Mouse (Mus musculus): ENCODE measurements around the gene Atxn2l. TPM values are rescaled to one million over a fixed set of nuclear protein-coding genes. Genes with fewer than 3 reads are reported as not detected.

Gene Atxn2l
- polyA plus RNA-seq, 1 experiment, result 70.6 TPM

GRCm38 (mm10) chr7:126446217-126446616 is 57.0 kb downstream of the Atxn2l start:
- DNase-seq, result no peak
- WGBS, result 94% methylated on average over 21 of the region's 21 CpGs
- Histone ChIP-seq H3K36me3 (ENCODE audit: control insufficient read depth, insufficient read depth, low read length) (peaks cover 5% of the 10 kb centered on the region), H3K27me3 (replicated peaks; ENCODE audit: control insufficient read depth, insufficient read depth, low read length) (no peaks in the 10 kb centered on the region), H3K27ac (ENCODE audit: insufficient read depth, low read depth, low read length) (no peak overlapping the region), H3K4me1 (ENCODE audit: control insufficient read depth, insufficient read depth, low read length) (no peaks in the 10 kb centered on the region), H3K4me3 (ENCODE audit: insufficient read depth, low read depth, low read length) (no peak overlapping the region)
- TF ChIP-seq CTCF (conservative IDR thresholded peaks at IDR 0.05; ENCODE audit: insufficient read depth, insufficient read length, low read depth, low read length), result no peak
- TF ChIP-seq POLR2A (IDR thresholded peaks at IDR 0.05; ENCODE audit: low read depth, low read length), result no peak

DNA sequence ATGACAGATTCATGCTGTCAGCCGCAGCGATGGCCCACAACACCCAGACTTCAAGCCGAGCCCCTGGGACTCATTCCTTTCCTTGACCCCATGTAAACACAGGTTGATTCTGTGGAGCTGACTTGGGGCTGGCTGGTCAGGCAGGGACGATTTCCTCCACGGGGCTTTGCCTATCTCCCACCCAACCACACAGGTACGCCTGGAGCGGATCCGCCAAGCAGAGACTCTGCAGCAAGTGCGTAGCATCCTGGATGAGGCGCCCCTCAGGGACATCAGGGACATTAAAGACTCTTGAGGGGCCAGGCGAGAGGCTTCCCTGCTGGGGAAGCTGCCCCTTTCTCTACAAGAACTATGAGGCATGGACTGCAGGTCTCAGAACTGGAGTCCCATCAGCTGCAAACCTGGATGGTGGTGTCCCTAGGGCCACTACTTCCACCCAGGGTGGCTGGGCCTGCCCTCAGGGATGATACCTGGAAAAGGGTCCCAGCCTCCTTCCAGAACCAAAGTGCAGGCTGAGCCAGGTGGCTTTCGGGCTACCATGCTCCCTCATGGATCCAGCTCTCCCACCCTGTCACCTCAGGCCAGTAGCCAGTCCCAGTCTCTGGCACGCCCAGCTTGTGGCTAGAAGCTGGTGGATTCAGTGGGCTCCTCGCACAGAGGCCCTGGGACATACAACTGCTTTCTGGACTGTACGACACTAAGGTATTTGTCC is 58.0 kb downstream of the Atxn2l start:
- Histone ChIP-seq H3K4me1 (ENCODE audit: control insufficient read depth, insufficient read depth, low read length) (no peaks in the 10 kb centered on the region), H3K4me3 (ENCODE audit: insufficient read depth, low read depth, low read length) (no peak overlapping the region), H3K27me3 (replicated peaks; ENCODE audit: control insufficient read depth, insufficient read depth, low read length) (no peaks in the 10 kb centered on the region), H3K36me3 (ENCODE audit: control insufficient read depth, insufficient read depth, low read length) (peaks cover 5% of the 10 kb centered on the region), H3K27ac (ENCODE audit: insufficient read depth, low read depth, low read length) (no peak overlapping the region)
- DNase-seq, result no peak
- WGBS, result 96% methylated on average over 15 of the region's 15 CpGs
- TF ChIP-seq CTCF (conservative IDR thresholded peaks at IDR 0.05; ENCODE audit: insufficient read depth, insufficient read length, low read depth, low read length), result no peak
- TF ChIP-seq POLR2A (IDR thresholded peaks at IDR 0.05; ENCODE audit: low read depth, low read length), result no peak

DNA sequence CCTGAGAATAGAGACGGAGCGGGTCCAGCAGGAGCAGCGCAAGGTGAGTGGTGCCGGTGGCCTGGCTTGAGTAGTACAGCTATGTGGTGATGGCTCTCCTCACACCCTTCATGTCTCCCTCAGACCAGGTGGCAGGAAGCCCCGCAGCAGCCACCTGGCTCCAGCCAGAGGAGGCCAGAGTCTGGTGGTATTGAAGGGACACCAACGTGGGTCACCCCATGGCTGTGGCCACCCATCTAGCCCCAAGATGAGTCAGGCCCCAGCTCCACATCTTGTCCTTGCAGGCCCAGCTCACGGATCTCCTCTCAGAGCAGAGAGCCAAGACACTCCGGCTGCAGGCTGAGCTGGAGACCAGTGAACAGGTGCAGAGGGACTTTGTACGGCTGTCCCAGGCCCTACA is 58.7 kb downstream of the Atxn2l start:
- no peak for DNase-seq
- TF ChIP-seq POLR2A (IDR thresholded peaks at IDR 0.05; ENCODE audit: low read depth, low read length) (no peak), CTCF (conservative IDR thresholded peaks at IDR 0.05; ENCODE audit: insufficient read depth, insufficient read length, low read depth, low read length) (no peak)
- no peaks in the 10 kb centered on the region for H3K27me3 ChIP-seq (replicated peaks; ENCODE audit: control insufficient read depth, insufficient read depth, low read length)
- H3K4me3 ChIP-seq (ENCODE audit: insufficient read depth, low read depth, low read length), result no peak overlapping the region
- H3K4me1 ChIP-seq (ENCODE audit: control insufficient read depth, insufficient read depth, low read length), result no peaks in the 10 kb centered on the region
- H3K36me3 ChIP-seq (ENCODE audit: control insufficient read depth, insufficient read depth, low read length), result peaks cover 5% of the 10 kb centered on the region
- H3K27ac ChIP-seq (ENCODE audit: insufficient read depth, low read depth, low read length), result no peak overlapping the region
- WGBS, result 92% methylated on average over 9 of the region's 9 CpGs

GRCm38 (mm10) chr7:126443997-126444396 is 59.2 kb downstream of the Atxn2l start:
- Histone ChIP-seq H3K4me1 (ENCODE audit: control insufficient read depth, insufficient read depth, low read length) (no peaks in the 10 kb centered on the region), H3K36me3 (ENCODE audit: control insufficient read depth, insufficient read depth, low read length) (peaks cover 5% of the 10 kb centered on the region), H3K4me3 (ENCODE audit: insufficient read depth, low read depth, low read length) (no peak overlapping the region), H3K27ac (ENCODE audit: insufficient read depth, low read depth, low read length) (no peak overlapping the region), H3K27me3 (replicated peaks; ENCODE audit: control insufficient read depth, insufficient read depth, low read length) (no peaks in the 10 kb centered on the region)
- whole genome bisulfite sequencing, result 96% methylated on average over 10 of the region's 10 CpGs
- no peak for DNase-seq
- TF ChIP-seq POLR2A (IDR thresholded peaks at IDR 0.05; ENCODE audit: low read depth, low read length) (no peak), CTCF (conservative IDR thresholded peaks at IDR 0.05; ENCODE audit: insufficient read depth, insufficient read length, low read depth, low read length) (no peak)

Other genes starting within 250 kb of the Atxn2l start
- gene Sbk1, start 230.8 kb downstream of the Atxn2l start, polyA plus RNA-seq (2012; rRNA removed), result 29.2 and 31.5 TPM in 2 replicates
- gene Lat, start 133.9 kb downstream of the Atxn2l start, polyA plus RNA-seq (2012; rRNA removed), result 1.9 and 11.8 TPM in 2 replicates
- 102 and 168 TPM in 2 replicates for gene Spns1, start 126.0 kb downstream of the Atxn2l start, polyA plus RNA-seq (2012; rRNA removed)
- gene Nfatc2ip, start 106.7 kb downstream of the Atxn2l start, polyA plus RNA-seq (2012; rRNA removed), result 3.5 and 3.9 TPM in 2 replicates
- gene Cd19, start 88.5 kb downstream of the Atxn2l start, polyA plus RNA-seq (2012; rRNA removed), result 0.48 and 8.4 TPM in 2 replicates
- gene Rabep2, start 74.7 kb downstream of the Atxn2l start, polyA plus RNA-seq (2012; rRNA removed), result 24.7 and 25.7 TPM in 2 replicates
- gene Atp2a1, start 40.3 kb downstream of the Atxn2l start, polyA plus RNA-seq (2012; rRNA removed), result 0.35 and 144 TPM in 2 replicates
- 62.8 and 71.7 TPM in 2 replicates for gene Sh2b1, start 28.0 kb downstream of the Atxn2l start, polyA plus RNA-seq (2012; rRNA removed)
- 219 and 227 TPM in 2 replicates for gene Tufm, start 16.1 kb downstream of the Atxn2l start, polyA plus RNA-seq (2012; rRNA removed)
- gene Eif3c, start 63.0 kb upstream of the Atxn2l start, polyA plus RNA-seq (2012; rRNA removed), result 105 TPM in 2 replicates
- gene Apobr, start 81.5 kb upstream of the Atxn2l start, polyA plus RNA-seq (2012; rRNA removed), result 1.2 and 1.5 TPM in 2 replicates
- gene Cln3, start 82.4 kb upstream of the Atxn2l start, polyA plus RNA-seq (2012; rRNA removed), result 117 and 120 TPM in 2 replicates
- gene Il27, start 91.5 kb upstream of the Atxn2l start, polyA plus RNA-seq (2012; rRNA removed), result 0.13 TPM in 1 of 2 replicates, not detected in the other
- gene Nupr1, start 127.4 kb upstream of the Atxn2l start, polyA plus RNA-seq (2012; rRNA removed), result 29.2 and 36.4 TPM in 2 replicates
- gene Sgf29, start 145.9 kb upstream of the Atxn2l start, polyA plus RNA-seq (2012; rRNA removed), result 28.1 and 34.7 TPM in 2 replicates
- gene Sult1a1, start 173.0 kb upstream of the Atxn2l start, polyA plus RNA-seq (2012; rRNA removed), result 29.0 and 30.1 TPM in 2 replicates
- gene Bola2, start 192.0 kb upstream of the Atxn2l start, polyA plus RNA-seq (2012; rRNA removed), result 63.9 and 67.2 TPM in 2 replicates
- 13.1 and 17.2 TPM in 2 replicates for gene Slx1b, start 192.3 kb upstream of the Atxn2l start, polyA plus RNA-seq (2012; rRNA removed)
- 22.7 and 71.6 TPM in 2 replicates for gene Coro1a, start 204.3 kb upstream of the Atxn2l start, polyA plus RNA-seq (2012; rRNA removed)

Data from kidney, adult 2 months (tissue).